Mouse (Mus musculus): Measurements from ENCODE around the gene Ccdc92b. TPM values are rescaled to one million over a fixed set of nuclear protein-coding genes. Genes with fewer than 3 reads are reported as not detected.

Gene Ccdc92b
- polyA plus RNA-seq, 1 experiment from 2014 or later: 0.72 TPM

GRCm38 (mm10) chr11:74665631-74666283 is 46.4 kb downstream of the Ccdc92b start:
- WGBS: 98% methylated on average over 17 of the region's 17 CpGs
- Histone ChIP-seq H3K4me1 (no peaks in the 10 kb centered on the region), H3K27ac (no peak overlapping the region), H3K9me3 (no peaks in the 10 kb centered on the region), H3K4me3 (no peak overlapping the region), H3K27me3 (ENCODE audit: poor library complexity, severe bottlenecking) (no peaks in the 10 kb centered on the region), H3K36me3 (replicated peaks) (peaks cover 99% of the 10 kb centered on the region)
- no peak for DNase-seq (ENCODE audit: extremely low spot score, low spot score)

DNA sequence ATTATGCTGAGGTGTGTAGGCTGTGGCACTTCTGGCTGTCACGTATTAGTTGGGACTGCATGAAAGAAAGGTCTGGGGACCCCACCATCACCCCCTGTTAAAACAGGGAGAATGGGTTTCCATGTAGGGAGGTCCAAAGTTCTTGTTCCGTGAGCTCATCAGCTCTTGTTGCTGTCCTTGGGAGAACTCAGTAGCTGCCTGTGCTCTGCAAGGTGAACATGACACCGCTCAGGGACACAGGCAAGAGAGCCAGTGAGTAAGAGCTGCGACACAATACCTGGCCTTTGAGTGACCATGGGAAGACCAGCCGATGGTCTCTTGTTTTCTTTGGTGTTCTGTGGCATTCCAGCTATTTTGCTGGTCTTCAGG is 46.9 kb downstream of the Ccdc92b start:
- no peaks in the 10 kb centered on the region for H3K27me3 ChIP-seq (ENCODE audit: poor library complexity, severe bottlenecking)
- H3K27ac ChIP-seq: no peak overlapping the region
- no peak overlapping the region for H3K4me3 ChIP-seq
- peaks cover 94% of the 10 kb centered on the region for H3K36me3 ChIP-seq (replicated peaks)
- WGBS: 97% methylated on average over 5 of the region's 5 CpGs
- H3K9me3 ChIP-seq: no peaks in the 10 kb centered on the region
- no peaks in the 10 kb centered on the region for H3K4me1 ChIP-seq
- no peak for DNase-seq (ENCODE audit: extremely low spot score, low spot score)

DNA sequence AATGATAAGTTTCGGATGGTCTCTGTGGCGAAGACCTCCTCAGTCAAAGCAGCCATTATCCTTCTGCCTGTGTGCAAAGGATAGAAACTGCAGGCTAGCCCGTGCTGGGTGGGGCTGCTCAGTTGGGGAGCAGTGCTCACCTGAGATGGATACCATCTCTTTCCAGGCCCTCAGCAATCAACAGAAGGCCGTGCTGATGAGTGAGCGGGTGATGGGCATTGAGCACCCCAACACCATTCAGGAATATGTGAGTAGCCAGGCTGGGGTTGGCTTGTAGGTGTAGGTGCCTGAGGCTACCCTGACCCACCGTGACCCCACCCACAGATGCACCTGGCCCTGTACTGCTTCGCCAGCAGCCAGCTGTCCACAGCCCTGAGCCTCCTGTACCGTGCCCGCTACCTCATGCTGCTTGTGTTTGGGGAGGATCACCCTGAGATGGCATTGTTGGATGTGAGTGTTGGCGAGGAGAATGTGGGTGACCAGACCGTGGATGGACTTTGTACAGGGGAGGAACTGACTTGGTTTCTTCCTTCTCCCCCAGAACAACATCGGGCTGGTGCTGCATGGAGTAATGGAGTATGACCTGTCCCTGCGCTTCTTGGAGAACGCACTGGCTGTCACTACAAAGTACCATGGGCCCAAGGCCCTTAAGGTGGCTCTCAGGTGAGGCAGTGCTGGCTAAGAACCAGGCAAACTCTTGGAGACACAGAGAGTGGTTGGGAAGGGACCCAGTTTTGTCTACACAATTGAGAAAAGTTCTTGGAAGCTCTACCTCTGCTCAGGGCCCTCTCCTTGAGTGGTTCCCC is 47.6 kb downstream of the Ccdc92b start:
- Histone ChIP-seq H3K27ac (no peak overlapping the region), H3K4me3 (no peak overlapping the region), H3K36me3 (replicated peaks) (peaks cover 87% of the 10 kb centered on the region), H3K27me3 (ENCODE audit: poor library complexity, severe bottlenecking) (no peaks in the 10 kb centered on the region), H3K9me3 (no peaks in the 10 kb centered on the region), H3K4me1 (no peaks in the 10 kb centered on the region)
- WGBS: 94% methylated on average over 14 of the region's 14 CpGs
- DNase-seq (ENCODE audit: extremely low spot score, low spot score): no peak

GRCm38 (mm10) chr11:74667582-74668010 is 48.2 kb downstream of the Ccdc92b start:
- 97% methylated on average over 13 of the region's 13 CpGs for WGBS
- no peak for DNase-seq (ENCODE audit: extremely low spot score, low spot score)
- Histone ChIP-seq H3K27me3 (ENCODE audit: poor library complexity, severe bottlenecking) (no peaks in the 10 kb centered on the region), H3K36me3 (replicated peaks) (peaks cover 81% of the 10 kb centered on the region), H3K4me1 (no peaks in the 10 kb centered on the region), H3K27ac (no peak overlapping the region), H3K9me3 (no peaks in the 10 kb centered on the region), H3K4me3 (no peak overlapping the region)

DNA sequence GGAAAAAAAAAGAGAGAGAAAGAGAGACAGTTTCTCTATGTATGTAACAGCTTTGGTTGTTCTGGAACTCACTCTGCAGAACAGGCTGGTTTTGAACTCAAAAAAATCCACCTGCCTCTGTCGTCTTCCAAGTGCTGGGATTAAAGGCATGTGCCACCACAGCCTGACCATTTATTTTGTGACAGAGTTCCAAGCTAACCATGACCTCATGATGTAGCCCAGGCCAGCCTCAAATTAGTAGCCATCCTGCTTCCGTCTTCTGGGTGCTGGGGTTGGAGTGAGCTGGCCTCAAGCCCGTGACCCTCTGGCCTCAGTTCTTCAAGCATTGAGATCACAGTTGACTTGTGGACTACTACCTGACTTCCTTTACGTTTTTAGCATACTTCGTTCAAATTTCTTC is 49.1 kb downstream of the Ccdc92b start:
- H3K9me3 ChIP-seq: no peaks in the 10 kb centered on the region
- WGBS: 90% methylated on average over 5 of the region's 5 CpGs
- H3K36me3 ChIP-seq (replicated peaks): peaks cover 80% of the 10 kb centered on the region

DNA sequence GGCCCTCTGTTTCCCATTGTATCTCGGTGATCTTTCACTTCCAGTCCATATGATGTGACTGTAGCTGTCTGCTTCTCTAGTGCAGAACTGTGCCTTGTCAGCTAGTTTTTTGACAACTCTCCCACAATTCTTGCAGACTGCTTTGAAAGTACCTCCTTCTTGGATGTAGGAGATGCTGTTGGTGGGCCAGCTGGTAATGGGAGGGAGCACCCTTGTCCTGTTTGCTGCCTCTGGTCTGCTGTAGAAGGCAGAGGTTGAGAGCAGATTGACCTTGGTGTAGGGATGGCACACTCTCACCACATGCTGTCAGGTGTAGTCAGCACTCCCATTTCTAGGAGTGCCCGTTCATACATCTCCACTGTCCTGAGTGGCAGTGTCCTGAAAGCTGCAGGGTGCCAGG is 49.6 kb downstream of the Ccdc92b start:
- DNase-seq (ENCODE audit: extremely low spot score, low spot score): no peak
- no peaks in the 10 kb centered on the region for H3K9me3 ChIP-seq
- no peaks in the 10 kb centered on the region for H3K4me1 ChIP-seq
- peaks cover 80% of the 10 kb centered on the region for H3K36me3 ChIP-seq (replicated peaks)
- H3K27ac ChIP-seq: no peak overlapping the region
- no peak overlapping the region for H3K4me3 ChIP-seq
- 92% methylated on average over 2 of the region's 2 CpGs for WGBS
- no peaks in the 10 kb centered on the region for H3K27me3 ChIP-seq (ENCODE audit: poor library complexity, severe bottlenecking)

More for the DNA sequence above, 49.1 kb downstream of the Ccdc92b start:
- DNase-seq (ENCODE audit: extremely low spot score, low spot score): no peak
- no peaks in the 10 kb centered on the region for H3K4me1 ChIP-seq
- H3K4me3 ChIP-seq: no peak overlapping the region
- H3K27me3 ChIP-seq (ENCODE audit: poor library complexity, severe bottlenecking): no peaks in the 10 kb centered on the region
- no peak overlapping the region for H3K27ac ChIP-seq

GRCm38 (mm10) chr11:74670151-74670550 is 50.7 kb downstream of the Ccdc92b start:
- no peaks in the 10 kb centered on the region for H3K9me3 ChIP-seq
- H3K4me1 ChIP-seq: no peaks in the 10 kb centered on the region
- no peak for DNase-seq (ENCODE audit: extremely low spot score, low spot score)
- no peak overlapping the region for H3K4me3 ChIP-seq
- no peak overlapping the region for H3K27ac ChIP-seq
- peaks cover 80% of the 10 kb centered on the region for H3K36me3 ChIP-seq (replicated peaks)
- H3K27me3 ChIP-seq (ENCODE audit: poor library complexity, severe bottlenecking): no peaks in the 10 kb centered on the region

GRCm38 (mm10) chr11:74671013-74671412 is 51.6 kb downstream of the Ccdc92b start:
- WGBS: 94% methylated on average over 1 of the region's 1 CpGs
- H3K36me3 ChIP-seq (replicated peaks): peaks cover 80% of the 10 kb centered on the region

GRCm38 (mm10) chr11:74671839-74672238 is 52.4 kb downstream of the Ccdc92b start:
- H3K27ac ChIP-seq: no peak overlapping the region
- DNase-seq (ENCODE audit: extremely low spot score, low spot score): no peak
- H3K36me3 ChIP-seq (replicated peaks): peaks cover 78% of the 10 kb centered on the region
- H3K27me3 ChIP-seq (ENCODE audit: poor library complexity, severe bottlenecking): no peaks in the 10 kb centered on the region
- WGBS: 94% methylated on average over 5 of the region's 5 CpGs
- H3K4me1 ChIP-seq: no peaks in the 10 kb centered on the region
- no peaks in the 10 kb centered on the region for H3K9me3 ChIP-seq
- no peak overlapping the region for H3K4me3 ChIP-seq

More at GRCm38 (mm10) chr11:74671013-74671412, 51.6 kb downstream of the Ccdc92b start:
- H3K4me1 ChIP-seq: no peaks in the 10 kb centered on the region
- DNase-seq (ENCODE audit: extremely low spot score, low spot score): no peak
- H3K4me3 ChIP-seq: no peak overlapping the region
- no peak overlapping the region for H3K27ac ChIP-seq
- no peaks in the 10 kb centered on the region for H3K9me3 ChIP-seq
- H3K27me3 ChIP-seq (ENCODE audit: poor library complexity, severe bottlenecking): no peaks in the 10 kb centered on the region

DNA sequence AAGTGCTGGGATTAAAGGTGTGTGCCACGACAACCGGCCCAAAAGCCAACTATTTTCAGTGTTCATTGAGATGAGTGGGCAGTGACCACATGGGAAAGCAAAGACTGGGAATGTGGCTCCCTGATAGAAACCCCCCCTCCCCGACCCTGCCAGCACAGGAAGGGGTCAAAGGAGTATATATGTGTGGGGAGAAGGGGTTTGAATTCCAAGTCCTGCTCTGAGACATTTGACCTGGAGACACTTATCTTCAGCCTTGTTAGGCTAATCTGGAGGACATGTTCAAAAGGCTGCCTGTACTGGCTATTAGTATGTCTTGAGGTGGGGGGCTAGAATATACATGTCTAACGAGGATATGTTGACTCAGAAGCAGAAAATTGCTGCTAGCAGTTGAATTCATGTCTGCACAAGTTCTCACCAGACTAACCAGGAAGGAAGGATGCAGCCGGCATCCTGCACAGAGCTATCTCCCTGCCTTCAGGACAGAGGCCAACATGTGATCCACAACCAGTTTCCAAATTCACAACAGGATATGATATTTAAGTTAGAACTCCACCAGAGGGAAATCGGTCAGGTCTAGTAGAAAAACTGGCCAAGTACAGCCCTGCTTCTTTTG is 53.6 kb downstream of the Ccdc92b start:
- Histone ChIP-seq H3K36me3 (replicated peaks) (peaks cover 78% of the 10 kb centered on the region), H3K9me3 (no peaks in the 10 kb centered on the region), H3K4me3 (no peak overlapping the region), H3K27ac (no peak overlapping the region), H3K27me3 (ENCODE audit: poor library complexity, severe bottlenecking) (no peaks in the 10 kb centered on the region), H3K4me1 (no peaks in the 10 kb centered on the region)
- WGBS: 87% methylated on average over 6 of the region's 6 CpGs
- DNase-seq (ENCODE audit: extremely low spot score, low spot score): no peak

- no peak for DNase-seq (ENCODE audit: extremely low spot score, low spot score)
- Histone ChIP-seq H3K4me3 (no peak overlapping the region), H3K9me3 (no peaks in the 10 kb centered on the region), H3K27ac (no peak overlapping the region), H3K36me3 (replicated peaks) (peaks cover 79% of the 10 kb centered on the region), H3K4me1 (no peaks in the 10 kb centered on the region), H3K27me3 (ENCODE audit: poor library complexity, severe bottlenecking) (no peaks in the 10 kb centered on the region)
- 91% methylated on average over 1 of the region's 1 CpGs for WGBS
These were observed 54.2 kb downstream of the Ccdc92b start for GRCm38 (mm10) chr11:74673561-74673960.

DNA sequence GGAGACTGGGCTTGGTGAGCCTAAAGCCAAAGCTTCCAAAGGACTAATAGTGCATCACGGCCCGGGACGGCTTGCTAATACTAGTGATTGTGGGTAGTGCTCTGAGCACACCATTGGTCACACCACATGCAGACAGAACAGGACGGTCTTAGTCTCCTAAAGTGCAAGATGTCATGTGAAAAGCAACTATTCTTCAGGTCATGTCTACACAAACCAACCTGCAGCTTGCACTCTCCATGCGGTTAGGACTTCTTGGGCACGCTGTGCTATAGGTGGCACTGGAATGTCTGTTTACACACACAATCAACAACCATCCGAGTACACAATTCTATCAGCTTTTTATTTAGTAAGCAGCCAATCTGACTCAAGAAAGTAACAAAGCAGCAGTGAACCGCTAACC is 55.3 kb downstream of the Ccdc92b start:
- Histone ChIP-seq H3K27me3 (ENCODE audit: poor library complexity, severe bottlenecking) (no peaks in the 10 kb centered on the region), H3K27ac (no peak overlapping the region), H3K36me3 (replicated peaks) (peaks cover 79% of the 10 kb centered on the region), H3K9me3 (no peaks in the 10 kb centered on the region), H3K4me3 (no peak overlapping the region), H3K4me1 (no peaks in the 10 kb centered on the region)
- DNase-seq (ENCODE audit: extremely low spot score, low spot score): no peak
- 94% methylated on average over 8 of the region's 8 CpGs for WGBS

- Histone ChIP-seq H3K27ac (no peak overlapping the region), H3K9me3 (no peaks in the 10 kb centered on the region), H3K4me3 (no peak overlapping the region), H3K36me3 (replicated peaks) (peaks cover 79% of the 10 kb centered on the region), H3K27me3 (ENCODE audit: poor library complexity, severe bottlenecking) (no peaks in the 10 kb centered on the region), H3K4me1 (no peaks in the 10 kb centered on the region)
- no peak for DNase-seq (ENCODE audit: extremely low spot score, low spot score)
- WGBS: 81% methylated on average over 4 of the region's 4 CpGs
These were observed 55.8 kb downstream of the Ccdc92b start for GRCm38 (mm10) chr11:74675156-74675555.
